Mouse (Mus musculus) layer of hippocampus, postnatal 25 days (tissue): ENCODE data around the gene Gm2a. TPM values are rescaled to one million over a fixed set of nuclear protein-coding genes. Genes with fewer than 3 reads are reported as not detected.

Source experiments
- total RNA-seq, 2 experiments: library from RNA; stranded (reverse); gene quantifications; 2 replicates each; pipeline ENCODE4 v1.2.3; 2021

The Gm2a gene
- total RNA-seq, 2 experiments from 2014 or later = 38.7 to 42.5 TPM

Other genes starting within 250 kb of the Gm2a start
- 10 to 100 TPM; 24.0 to 41.7 TPM for gene Lyrm7, start 237.2 kb upstream of the Gm2a start, total RNA-seq
- 100 to 1,000 TPM; 262 to 295 TPM for gene Hint1, start 231.7 kb upstream of the Gm2a start, total RNA-seq
- gene Gpx3, start 195.7 kb upstream of the Gm2a start, total RNA-seq = 1 to 10 TPM; 4.6 to 5.6 TPM
- gene Tnip1, start 135.2 kb upstream of the Gm2a start, total RNA-seq = 10 to 100 TPM; 33.1 to 38.0 TPM
- gene Anxa6, start 64.7 kb upstream of the Gm2a start, total RNA-seq = 10 to 100 TPM; 95.7 to 97.1 TPM
- gene Ccdc69, start 20.0 kb upstream of the Gm2a start, total RNA-seq = under 1 TPM; 0.37 to 0.52 TPM
- not detected for gene Slc36a3, start 53.6 kb downstream of the Gm2a start, total RNA-seq
- gene Slc36a2, start 87.0 kb downstream of the Gm2a start, total RNA-seq = under 1 TPM in 1 of 2 experiments, not detected in 1; 0.10 TPM
- 10 to 100 TPM; 59.3 to 61.5 TPM for gene Slc36a1, start 106.2 kb downstream of the Gm2a start, total RNA-seq
- gene Fat2, start 238.4 kb downstream of the Gm2a start, total RNA-seq = under 1 TPM; 0.44 to 0.63 TPM